Mouse (Mus musculus) left cerebral cortex, adult 9 months (tissue): ENCODE measurements around the gene Dync1li2.
A peak's percentile ranks its signal among the peaks of the same experiment; 100 is the strongest.

Experiments used
- DNase-seq, 2 experiments: peaks; one replicate each; pipeline ENCODE4 v3.0.0; 2022; ENCODE audit warnings: low spot score in 2 of 2

The Dync1li2 gene

GRCm38 (mm10) chr8:104442299-104443124 lies at the start of gene Dync1li2:
TSS of gene Dync1li2 (minus strand) at chr8:104443047.
- peak; percentile 66 to 93 for DNase-seq

DNA sequence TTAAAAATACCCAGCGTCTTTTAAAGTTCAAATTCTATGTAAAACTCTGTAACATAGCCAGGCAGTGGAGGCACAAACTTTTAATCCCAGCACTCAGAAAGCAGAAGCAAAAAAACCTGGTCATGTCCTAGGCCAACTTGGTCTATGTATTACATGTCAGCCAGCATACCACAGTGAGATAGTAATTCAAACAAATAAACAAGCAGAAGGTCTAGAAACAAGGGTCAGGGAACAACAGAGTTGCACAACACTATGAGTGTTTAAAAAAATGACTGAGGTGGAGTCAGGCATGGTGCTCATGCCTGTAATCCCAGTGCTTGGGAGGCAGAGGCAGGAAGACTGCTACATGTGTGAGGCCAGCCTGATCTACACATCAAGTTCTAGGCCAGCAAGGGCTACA lies 36.2 kb upstream of the Dync1li2 start:
- DNase-seq, result no peak

DNA sequence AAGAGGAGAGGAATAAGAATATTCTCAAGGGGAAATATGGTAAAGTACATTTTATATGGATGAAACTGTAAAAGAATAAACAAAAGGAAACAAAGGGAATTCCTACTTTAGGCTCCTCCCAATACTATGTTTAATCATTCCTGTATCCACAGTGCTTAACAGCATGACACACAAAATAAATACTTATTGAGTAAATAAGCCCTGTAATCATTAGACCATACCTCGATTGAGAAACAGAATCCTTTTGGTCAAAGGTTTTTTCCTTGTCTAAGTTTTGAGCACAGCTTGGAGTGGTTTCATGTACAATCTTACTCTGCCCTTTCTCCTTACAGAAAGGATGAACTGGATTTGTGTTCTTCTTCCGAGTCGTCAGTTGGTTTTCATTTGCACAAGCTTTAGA lies 29.6 kb upstream of the Dync1li2 start:
- DNase-seq, result no peak

- no peak for DNase-seq
Observed at GRCm38 (mm10) chr8:104467463-104467862, 24.6 kb upstream of the Dync1li2 start.

DNA sequence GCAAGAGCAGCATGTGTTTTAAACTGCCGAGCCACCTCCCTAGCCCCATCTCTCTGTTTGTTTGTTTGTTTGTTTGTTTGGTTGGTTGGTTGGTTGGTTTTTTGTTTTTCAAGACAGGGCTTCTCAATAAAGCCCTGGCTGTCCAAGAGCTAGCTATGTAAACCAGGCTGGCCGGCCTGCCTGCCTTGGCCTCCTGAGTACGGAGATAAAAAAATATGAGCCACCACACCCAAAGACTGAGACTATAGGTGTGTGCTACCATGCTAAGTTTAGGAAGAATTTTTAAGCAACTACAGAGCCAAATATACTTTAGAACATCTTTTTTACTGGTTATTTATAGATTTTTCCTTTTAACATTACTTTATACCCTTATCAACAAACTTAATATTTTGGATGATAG lies 9.3 kb upstream of the Dync1li2 start:
- no peak for DNase-seq

GRCm38 (mm10) chr8:104448796-104449195 lies 5.9 kb upstream of the Dync1li2 start:
- no peak for DNase-seq

DNA sequence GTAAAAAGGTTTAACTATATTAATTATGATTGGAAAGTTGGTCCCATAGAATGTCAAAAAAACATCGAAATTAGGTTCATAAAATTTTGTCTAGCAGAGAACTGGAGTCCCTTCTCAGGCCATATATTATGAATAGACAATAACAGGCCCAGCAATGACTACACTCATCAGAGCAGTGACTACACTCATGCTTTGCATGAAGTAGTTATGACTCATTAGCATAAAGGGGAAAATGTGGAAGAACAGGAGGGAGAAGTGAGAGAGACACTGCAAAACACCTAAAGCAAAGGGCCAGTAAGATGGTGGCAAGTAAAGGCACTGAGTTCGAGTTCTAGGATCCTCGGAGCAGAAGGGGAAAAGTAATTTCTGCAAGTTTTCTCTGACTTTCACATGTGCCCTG lies 3.2 kb upstream of the Dync1li2 start:
- DNase-seq, result no peak

DNA sequence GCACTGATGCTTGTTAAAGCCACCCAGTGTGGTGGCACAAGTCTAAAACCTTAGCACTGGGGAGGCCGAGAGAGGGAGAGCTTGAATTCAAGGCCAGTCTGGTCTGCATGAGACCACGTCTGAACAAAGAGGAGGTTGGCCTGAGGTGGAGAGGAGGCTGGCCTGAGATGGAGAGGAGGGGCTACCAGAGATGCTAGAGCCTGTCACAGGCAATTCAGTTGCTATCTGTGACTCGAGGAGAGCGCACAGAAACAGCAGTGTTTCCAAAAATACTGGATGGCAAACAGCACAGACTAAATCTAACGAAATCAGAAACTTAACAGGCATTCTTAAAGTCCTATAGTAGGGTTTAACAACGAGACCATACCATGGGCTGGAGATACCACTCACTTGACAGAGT lies 2.4 kb upstream of the Dync1li2 start:
- DNase-seq, result no peak

DNA sequence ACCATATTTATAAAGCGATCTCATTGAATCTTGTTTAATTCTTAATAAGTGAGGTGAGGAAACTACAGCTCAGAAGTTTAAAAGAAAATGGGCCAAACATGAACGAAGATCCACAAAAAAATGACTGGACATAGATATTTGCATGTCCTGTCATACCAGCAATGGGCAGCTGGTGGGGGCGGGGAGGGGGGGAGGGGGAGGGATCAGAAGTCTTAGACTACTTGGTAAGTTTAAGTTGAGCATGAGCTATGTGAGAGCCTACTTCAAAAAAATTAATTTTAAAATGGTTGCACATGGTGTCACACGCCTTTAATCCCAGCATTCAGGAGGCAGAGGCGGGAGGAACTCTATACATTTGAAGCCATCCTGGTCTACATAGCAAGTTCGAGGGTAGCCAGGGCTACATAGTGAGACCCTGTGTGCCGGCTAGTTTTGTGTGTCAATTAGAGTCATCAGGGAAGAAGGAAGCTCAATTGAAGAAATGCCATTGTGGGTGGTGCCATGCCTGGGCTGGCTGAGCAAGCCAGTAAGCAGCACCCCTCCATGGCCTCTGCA lies 355 bp upstream of the Dync1li2 start:
- no peak for DNase-seq

- DNase-seq, result peak in 1 of 2 experiments; percentile 41
Observed at GRCm38 (mm10) chr8:104441613-104442012, 1.2 kb downstream of the Dync1li2 start.

DNA sequence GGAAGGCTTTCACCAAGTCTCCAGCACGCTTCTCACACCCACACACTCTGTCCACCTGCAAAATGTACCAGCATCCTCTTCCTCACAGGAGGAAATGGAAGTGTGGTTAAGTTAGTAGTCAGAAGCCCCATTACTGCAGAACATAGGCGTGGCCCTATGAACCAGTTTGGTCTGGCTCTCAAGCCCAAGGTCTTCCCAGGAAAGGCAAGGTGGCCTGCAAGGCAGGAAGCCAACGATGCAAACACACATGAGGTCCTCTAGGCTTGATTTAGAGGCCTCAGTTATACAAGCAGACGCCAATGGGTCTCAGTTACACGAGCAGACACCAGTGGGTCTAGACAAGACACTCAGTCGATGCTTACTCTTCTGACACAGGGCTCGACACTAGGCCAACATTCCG lies 3.4 kb downstream of the Dync1li2 start:
- DNase-seq, result no peak

GRCm38 (mm10) chr8:104437494-104438135 lies 5.2 kb downstream of the Dync1li2 start:
- peak in 1 of 2 experiments; percentile 64 for DNase-seq

- DNase-seq, result no peak
Observed at GRCm38 (mm10) chr8:104436591-104436990, 6.3 kb downstream of the Dync1li2 start.

DNA sequence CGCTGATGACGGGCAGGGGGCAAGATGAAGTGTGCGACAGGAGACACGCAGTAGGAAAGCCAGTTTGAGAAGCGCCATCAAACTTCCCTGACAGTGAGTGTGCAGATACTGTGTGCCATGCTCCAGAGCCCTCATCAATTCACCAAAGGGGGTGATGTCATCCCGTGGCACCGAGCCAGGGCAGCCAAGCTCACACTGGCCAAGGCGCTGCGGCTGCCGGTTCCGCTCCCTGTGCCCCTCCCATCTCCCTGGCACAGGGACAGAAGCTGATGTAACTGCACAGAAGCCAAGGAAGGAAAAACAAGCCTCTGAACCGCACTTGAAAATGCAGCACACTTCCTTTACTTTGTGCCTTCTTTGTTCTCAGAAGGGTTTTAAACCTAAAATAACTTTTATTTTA lies 6.8 kb downstream of the Dync1li2 start:
- peak; percentile 88 to 98 for DNase-seq

DNA sequence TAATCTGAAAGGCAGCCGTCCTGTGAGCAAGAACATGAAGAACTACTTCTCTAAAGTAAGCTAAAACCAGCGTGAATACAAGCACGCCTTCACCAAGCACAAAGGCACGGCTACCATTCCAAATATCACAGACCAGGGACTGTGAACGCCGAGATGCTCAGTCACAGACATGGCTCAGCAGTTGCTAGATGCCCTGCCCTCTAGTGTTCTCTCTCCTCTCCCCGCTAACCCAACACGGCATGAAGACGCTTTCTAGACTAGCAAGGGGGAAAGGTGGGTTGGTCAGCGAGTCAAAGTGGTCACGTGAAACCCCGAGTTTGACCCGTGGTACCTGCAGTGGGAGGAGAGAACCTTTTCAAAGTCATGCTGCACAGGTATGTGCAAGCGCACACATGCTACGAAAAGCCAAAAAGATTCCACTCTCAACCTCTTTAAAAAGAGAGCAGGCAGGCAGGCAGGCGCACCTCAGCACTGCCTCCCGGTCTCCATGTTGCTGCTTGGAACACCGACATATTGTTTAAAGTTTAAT lies 8.0 kb downstream of the Dync1li2 start:
- DNase-seq, result peak in 1 of 2 experiments; percentile 43

GRCm38 (mm10) chr8:104434275-104434674 lies 8.6 kb downstream of the Dync1li2 start:
- no peak for DNase-seq

GRCm38 (mm10) chr8:104433191-104433842 lies 9.5 kb downstream of the Dync1li2 start:
- DNase-seq, result no peak

DNA sequence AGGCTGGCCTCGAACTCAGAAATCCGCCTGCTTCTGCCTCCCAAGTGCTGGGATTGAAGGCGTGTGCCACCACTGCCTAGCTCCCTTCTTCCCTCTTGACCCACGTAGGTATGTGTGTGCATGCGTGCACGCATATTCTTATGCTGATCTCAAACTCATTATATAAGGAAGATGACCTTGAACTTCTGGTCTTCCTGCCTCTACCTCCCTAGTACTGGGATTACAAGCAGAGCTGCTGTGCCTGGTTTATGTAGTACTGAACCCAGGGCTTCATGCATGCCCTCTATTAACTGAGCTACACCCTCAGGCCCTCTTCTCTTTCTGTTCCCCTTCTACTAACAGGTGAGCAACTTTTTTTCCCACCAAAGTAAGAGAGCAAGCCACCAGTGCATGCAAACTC lies 10.2 kb downstream of the Dync1li2 start:
- no peak for DNase-seq

- DNase-seq, result no peak
Observed at GRCm38 (mm10) chr8:104430230-104430629, 12.6 kb downstream of the Dync1li2 start.

DNA sequence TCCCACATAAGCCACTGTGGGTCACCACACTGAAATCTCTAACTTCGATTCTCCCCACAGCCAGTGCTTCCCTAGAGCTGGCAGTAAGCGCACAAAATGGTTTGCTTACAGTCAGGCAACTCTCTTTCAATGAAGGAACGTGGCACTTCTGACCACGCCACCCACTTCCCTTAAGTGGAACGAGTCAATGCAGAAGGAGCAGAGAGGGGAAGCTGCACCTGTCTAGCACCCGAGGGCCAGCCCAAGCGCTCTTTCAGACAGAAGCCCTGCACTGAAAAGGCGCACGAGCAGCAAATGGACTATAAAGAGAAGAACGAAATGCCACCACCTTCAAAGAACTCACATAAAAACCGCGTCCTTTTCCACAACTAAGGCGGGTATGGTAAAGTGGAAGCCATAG lies 15.1 kb downstream of the Dync1li2 start:
- DNase-seq, result no peak

DNA sequence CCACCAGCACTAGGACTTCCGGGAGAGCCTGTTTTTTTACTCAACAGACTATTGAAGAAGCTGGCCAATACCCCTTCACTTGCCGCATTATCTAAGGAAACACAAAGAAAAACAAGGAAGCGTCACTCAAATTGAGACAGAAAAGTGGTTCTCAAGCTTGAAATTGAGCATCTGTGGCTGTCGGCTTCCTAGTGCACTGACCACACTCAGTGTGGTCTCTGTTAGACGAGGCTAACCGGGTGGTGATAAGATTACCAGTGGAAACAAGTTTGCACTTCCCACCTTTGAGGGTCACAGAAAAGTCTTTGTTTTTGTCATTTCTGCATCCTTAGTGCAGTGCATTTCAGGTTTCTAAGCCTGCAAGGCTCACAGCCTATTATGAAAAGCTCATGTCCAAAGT lies 20.5 kb downstream of the Dync1li2 start:
- no peak for DNase-seq

GRCm38 (mm10) chr8:104416022-104416421 lies 26.8 kb downstream of the Dync1li2 start:
- no peak for DNase-seq
